Mouse (Mus musculus) intestine, embryonic 14.5 days (tissue): Measurements from ENCODE around the gene Rcl1. TPM values are rescaled to one million over a fixed set of nuclear protein-coding genes. Genes with fewer than 3 reads are reported as not detected.

Source experiments
- ATAC-seq: fragments of 200-750 bp; cut with Nextera tagmentation; replicated peaks from 2 replicates; pipeline ENCODE4 v1.8.0; 2017; ENCODE audit warnings: low read depth, moderate number of reproducible peaks, moderate TSS enrichment, moderate library complexity; ENCODE audit not compliant: low FRiP score, low TSS enrichment
- DNase-seq: peaks from one replicate; pipeline ENCODE4 v3.0.0-alpha.2; 2018; ENCODE audit warnings: low spot score
- H3K27ac ChIP-seq: fragments of 300-500 bp; sonication (generic); 2 replicates; pipeline ENCODE4 v1.5.1; 2014; ENCODE audit warnings: low read depth, mild to moderate bottlenecking, control low read depth
- H3K27me3 ChIP-seq: fragments of 300-500 bp; sonication (generic); replicated peaks from 2 replicates; pipeline ENCODE4 v1.6.1; 2014; ENCODE audit warnings: low read length, control low read depth; ENCODE audit not compliant: control insufficient read depth, insufficient read depth
- H3K36me3 ChIP-seq: fragments of 300-500 bp; sonication (generic); 2 replicates; pipeline ENCODE4 v1.6.1; 2014; ENCODE audit warnings: low read length, control low read depth; ENCODE audit not compliant: control insufficient read depth, insufficient read depth
- H3K4me1 ChIP-seq: fragments of 300-500 bp; sonication (generic); replicated peaks from 2 replicates; pipeline ENCODE4 v1.6.1; 2014; ENCODE audit warnings: low read length, control low read depth, mixed read lengths; ENCODE audit not compliant: control insufficient read depth, insufficient read depth
- H3K4me2 ChIP-seq: fragments of 300-500 bp; sonication (generic); 2 replicates; pipeline ENCODE4 v1.6.1; 2014; ENCODE audit warnings: low read length
- H3K4me3 ChIP-seq: fragments of 300-500 bp; sonication (generic); 2 replicates; pipeline ENCODE4 v1.5.1; 2014; ENCODE audit warnings: low read depth, low read length, control low read depth, mixed read lengths
- H3K9ac ChIP-seq: fragments of 300-500 bp; sonication (generic); 2 replicates; pipeline ENCODE4 v1.6.1; 2014; ENCODE audit warnings: mild to moderate bottlenecking, low read length
- H3K9me3 ChIP-seq: fragments of 300-500 bp; sonication (generic); 2 replicates; pipeline ENCODE4 v1.6.1; 2016; ENCODE audit warnings: low read length, control low read depth; ENCODE audit not compliant: control insufficient read depth
- WGBS: fragments of 180-500 bp; shearing (Covaris S2); extraction: QIAGEN DNeasy Blood & Tissue Kit; methylation state at CpG from one replicate; pipeline ENCODE4 v1.1.7; 2014; 5-methylcytosine and 5-hydroxymethylcytosine counted together
- polyA plus RNA-seq: library from polyadenylated mRNA; unstranded; fragments of >200 nt; fragmentation: Nextera tagmentation; extraction: Ambion mirVana; gene quantifications from 2 replicates; pipeline ENCODE4 v1.2.1, GENCODE M21; 2014

Rcl1 gene
- polyA plus RNA-seq, 1 experiment from 2014 or later = 77.2 TPM

DNA sequence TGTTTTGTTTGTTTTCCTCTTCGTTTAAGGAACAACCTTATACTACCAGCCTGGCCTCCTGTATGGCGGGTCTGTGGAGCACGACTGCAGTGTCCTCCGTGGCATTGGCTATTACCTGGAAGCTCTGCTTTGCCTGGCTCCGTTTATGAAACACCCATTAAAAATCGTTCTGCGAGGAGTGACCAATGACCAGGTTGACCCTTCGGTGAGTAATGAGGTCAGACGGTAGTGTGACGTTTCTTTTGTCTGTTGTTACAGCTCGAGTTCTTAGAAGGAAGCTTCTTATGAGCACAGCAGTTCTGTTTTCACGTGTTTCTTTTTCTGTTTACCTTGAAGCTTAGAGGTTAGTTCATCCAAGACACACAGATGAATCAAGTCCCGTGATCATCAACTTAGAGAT lies 17.0 kb downstream of the Rcl1 start:
- DNase-seq = no peak
- no peaks in the 10 kb centered on the region for H3K4me1 ChIP-seq

DNA sequence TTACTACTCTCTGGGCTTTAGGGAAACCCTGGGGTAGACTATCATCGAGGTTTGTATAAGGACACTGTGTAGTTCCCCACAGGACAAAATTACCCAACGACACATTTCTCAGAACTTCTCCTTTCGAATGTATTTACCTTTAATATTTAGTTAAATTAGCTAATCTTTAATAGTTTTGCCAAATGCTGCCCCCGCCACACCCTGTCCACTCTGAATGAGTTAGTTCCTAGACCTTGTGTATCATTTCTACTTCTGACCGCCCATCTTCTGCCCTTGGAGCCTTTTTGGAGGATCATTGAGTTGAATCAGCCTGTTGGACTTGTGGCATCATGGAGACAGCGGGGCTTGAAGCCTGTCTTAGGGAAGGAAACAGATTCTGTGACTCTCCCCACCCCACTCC lies 19.1 kb downstream of the Rcl1 start:
- peaks cover 34% of the 10 kb centered on the region for H3K36me3 ChIP-seq
- 95% methylated on average over 6 of the region's 6 CpGs for WGBS
- ATAC-seq = no peak

More for the DNA sequence above, 17.0 kb downstream of the Rcl1 start:
- H3K4me2 ChIP-seq = no peak overlapping the region
- H3K36me3 ChIP-seq = peaks cover 30% of the 10 kb centered on the region
- ATAC-seq = no peak
- no peak overlapping the region for H3K4me3 ChIP-seq
- H3K27me3 ChIP-seq = no peaks in the 10 kb centered on the region
- H3K27ac ChIP-seq = no peak overlapping the region
- no peaks in the 10 kb centered on the region for H3K9me3 ChIP-seq
- no peak overlapping the region for H3K9ac ChIP-seq
- WGBS = 89% methylated on average over 13 of the region's 13 CpGs

DNA sequence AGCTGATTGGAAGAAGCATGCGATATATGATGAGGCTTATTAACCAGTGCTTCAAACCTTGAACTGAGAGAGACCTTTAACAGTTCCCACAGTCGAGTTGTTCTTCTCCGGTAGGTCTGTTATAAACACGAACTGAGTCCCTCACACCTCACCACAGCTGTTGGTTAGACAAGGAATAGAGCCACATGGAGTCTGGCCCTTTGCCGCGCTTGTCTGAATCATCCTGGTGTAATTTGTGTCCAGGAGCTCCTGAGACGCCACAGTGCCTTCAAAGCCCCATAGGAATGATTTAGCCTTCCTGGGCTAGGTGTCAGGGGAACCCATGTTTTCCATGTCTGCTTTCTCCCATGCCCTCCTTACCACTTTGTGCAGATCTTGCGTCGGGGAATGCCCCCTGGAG lies 20.2 kb downstream of the Rcl1 start:
- ATAC-seq (no peak), DNase-seq (no peak)
- no peak overlapping the region for H3K9ac ChIP-seq
- no peak overlapping the region for H3K27ac ChIP-seq
- no peaks in the 10 kb centered on the region for H3K9me3 ChIP-seq
- H3K4me1 ChIP-seq = no peaks in the 10 kb centered on the region
- H3K36me3 ChIP-seq = peaks cover 37% of the 10 kb centered on the region
- H3K4me3 ChIP-seq = no peak overlapping the region
- no peak overlapping the region for H3K4me2 ChIP-seq
- 68% methylated on average over 9 of the region's 9 CpGs for WGBS
- H3K27me3 ChIP-seq = no peaks in the 10 kb centered on the region

More for the DNA sequence above, 19.1 kb downstream of the Rcl1 start:
- H3K9ac ChIP-seq = no peak overlapping the region
- no peaks in the 10 kb centered on the region for H3K4me1 ChIP-seq
- no peak overlapping the region for H3K27ac ChIP-seq
- H3K4me2 ChIP-seq = no peak overlapping the region
- no peaks in the 10 kb centered on the region for H3K9me3 ChIP-seq
- no peak for DNase-seq
- H3K27me3 ChIP-seq = no peaks in the 10 kb centered on the region
- H3K4me3 ChIP-seq = no peak overlapping the region

- H3K4me2 ChIP-seq = no peak overlapping the region
- peaks cover 36% of the 10 kb centered on the region for H3K36me3 ChIP-seq
- H3K9me3 ChIP-seq = no peaks in the 10 kb centered on the region
- no peak overlapping the region for H3K4me3 ChIP-seq
- no peak overlapping the region for H3K9ac ChIP-seq
- DNase-seq (no peak), ATAC-seq (no peak)
- WGBS = 72% methylated on average over 13 of the region's 13 CpGs
- no peaks in the 10 kb centered on the region for H3K27me3 ChIP-seq
- H3K4me1 ChIP-seq = no peaks in the 10 kb centered on the region
- H3K27ac ChIP-seq = no peak overlapping the region
Measured at GRCm38 (mm10) chr19:29124886-29125585, 23.9 kb downstream of the Rcl1 start.

DNA sequence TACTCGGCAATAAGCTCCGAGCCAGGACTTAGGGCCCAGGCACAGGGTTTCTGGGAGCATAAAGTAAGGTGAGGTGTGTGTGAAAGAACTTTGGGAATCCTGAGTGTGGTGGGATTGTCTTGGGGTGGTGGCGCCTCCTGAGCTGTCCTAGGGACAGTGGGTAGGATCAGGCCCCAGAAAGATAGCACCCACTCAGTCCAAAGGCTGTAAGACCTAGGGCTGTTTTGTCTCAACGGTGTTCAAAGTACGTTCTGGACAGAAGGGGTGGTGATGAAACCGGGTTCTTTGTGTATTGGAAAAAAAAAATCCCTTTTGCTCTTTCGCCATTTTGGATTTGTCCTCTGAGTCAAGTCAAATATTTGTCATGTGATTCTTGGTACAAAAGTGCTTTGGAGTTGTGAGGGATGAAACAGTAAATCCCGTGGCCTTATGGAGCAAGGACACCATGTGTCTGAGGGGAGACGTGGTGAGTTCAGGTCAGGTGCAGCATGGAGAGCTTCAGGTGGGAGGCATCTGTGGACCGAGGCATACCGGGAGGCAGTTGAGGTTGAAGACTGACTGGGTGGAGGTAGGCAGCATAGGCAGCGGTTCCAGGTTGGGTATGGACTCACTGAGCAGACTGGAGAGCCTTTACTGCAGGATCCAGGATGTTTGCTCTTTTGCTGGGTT lies 25.3 kb downstream of the Rcl1 start:
- H3K9ac ChIP-seq = no peak overlapping the region
- no peak for DNase-seq
- H3K9me3 ChIP-seq = no peaks in the 10 kb centered on the region
- H3K4me1 ChIP-seq = no peaks in the 10 kb centered on the region
- no peaks in the 10 kb centered on the region for H3K27me3 ChIP-seq
- peaks cover 42% of the 10 kb centered on the region for H3K36me3 ChIP-seq
- 94% methylated on average over 12 of the region's 12 CpGs for WGBS
- H3K27ac ChIP-seq = no peak overlapping the region
- H3K4me3 ChIP-seq = no peak overlapping the region
- H3K4me2 ChIP-seq = no peak overlapping the region
- ATAC-seq = no peak

- Histone ChIP-seq H3K27me3 (no peaks in the 10 kb centered on the region), H3K9ac (no peak overlapping the region), H3K9me3 (no peaks in the 10 kb centered on the region), H3K36me3 (peaks cover 48% of the 10 kb centered on the region), H3K4me3 (no peak overlapping the region), H3K27ac (no peak overlapping the region), H3K4me2 (no peak overlapping the region), H3K4me1 (no peaks in the 10 kb centered on the region)
- DNase-seq (no peak), ATAC-seq (no peak)
- 69% methylated on average over 6 of the region's 6 CpGs for WGBS
Measured at GRCm38 (mm10) chr19:29127331-29127730, 26.2 kb downstream of the Rcl1 start.

DNA sequence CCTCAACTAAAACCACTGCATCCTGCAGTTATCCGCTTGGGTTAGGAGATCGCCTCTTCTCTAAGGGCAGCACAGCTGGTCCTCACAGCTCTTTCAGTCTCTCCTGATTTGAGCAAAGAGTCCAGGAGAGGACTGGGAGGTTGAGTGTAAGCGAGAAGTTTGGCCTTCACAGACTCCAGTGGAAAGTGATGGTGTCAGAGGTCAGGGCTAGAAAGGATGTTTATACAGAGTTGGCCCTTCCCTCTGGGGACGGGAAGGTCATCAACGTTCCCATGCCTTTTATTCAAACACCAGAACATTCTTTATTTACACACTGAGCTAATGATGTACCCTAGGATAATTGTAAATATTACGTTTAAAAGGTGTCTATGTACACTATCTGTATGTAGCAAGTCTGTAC lies 27.0 kb downstream of the Rcl1 start:
- DNase-seq (no peak), ATAC-seq (no peak)
- Histone ChIP-seq H3K4me3 (no peak overlapping the region), H3K4me2 (no peak overlapping the region), H3K9ac (no peak overlapping the region), H3K27ac (no peak overlapping the region), H3K4me1 (no peaks in the 10 kb centered on the region), H3K27me3 (no peaks in the 10 kb centered on the region), H3K9me3 (no peaks in the 10 kb centered on the region), H3K36me3 (peaks cover 46% of the 10 kb centered on the region)
- 51% methylated on average over 6 of the region's 6 CpGs for WGBS

GRCm38 (mm10) chr19:29129551-29129950 lies 28.4 kb downstream of the Rcl1 start:
- Histone ChIP-seq H3K4me3 (no peak overlapping the region), H3K36me3 (peaks cover 52% of the 10 kb centered on the region), H3K4me1 (no peaks in the 10 kb centered on the region), H3K27ac (no peak overlapping the region), H3K27me3 (no peaks in the 10 kb centered on the region), H3K4me2 (no peak overlapping the region), H3K9ac (no peak overlapping the region), H3K9me3 (no peaks in the 10 kb centered on the region)
- 94% methylated on average over 5 of the region's 5 CpGs for WGBS
- ATAC-seq (no peak), DNase-seq (no peak)

- H3K4me3 ChIP-seq = no peak overlapping the region
Measured at GRCm38 (mm10) chr19:29131171-29131570, 30.0 kb downstream of the Rcl1 start.

More at GRCm38 (mm10) chr19:29131171-29131570, 30.0 kb downstream of the Rcl1 start:
- H3K27ac ChIP-seq = no peak overlapping the region
- H3K4me2 ChIP-seq = no peak overlapping the region
- H3K9me3 ChIP-seq = no peaks in the 10 kb centered on the region
- H3K36me3 ChIP-seq = peaks cover 61% of the 10 kb centered on the region
- no peak for DNase-seq
- H3K4me1 ChIP-seq = no peaks in the 10 kb centered on the region
- ATAC-seq = no peak
- H3K9ac ChIP-seq = no peak overlapping the region
- H3K27me3 ChIP-seq = no peaks in the 10 kb centered on the region
- 89% methylated on average over 4 of the region's 4 CpGs for WGBS
